Mouse (Mus musculus): ENCODE measurements at regions not wholly inside any gene's neighbourhood (a gene's known extent, or its start where the extent isn't known, plus 50 kb on each side); places are given as distances from the start of the nearest gene placed in this dataset.
"Not testable (repeated sequence)": the region's sequence is repeated elsewhere in the genome, so short reads cannot be mapped to it uniquely, and the experiment has no call there.

DNA sequence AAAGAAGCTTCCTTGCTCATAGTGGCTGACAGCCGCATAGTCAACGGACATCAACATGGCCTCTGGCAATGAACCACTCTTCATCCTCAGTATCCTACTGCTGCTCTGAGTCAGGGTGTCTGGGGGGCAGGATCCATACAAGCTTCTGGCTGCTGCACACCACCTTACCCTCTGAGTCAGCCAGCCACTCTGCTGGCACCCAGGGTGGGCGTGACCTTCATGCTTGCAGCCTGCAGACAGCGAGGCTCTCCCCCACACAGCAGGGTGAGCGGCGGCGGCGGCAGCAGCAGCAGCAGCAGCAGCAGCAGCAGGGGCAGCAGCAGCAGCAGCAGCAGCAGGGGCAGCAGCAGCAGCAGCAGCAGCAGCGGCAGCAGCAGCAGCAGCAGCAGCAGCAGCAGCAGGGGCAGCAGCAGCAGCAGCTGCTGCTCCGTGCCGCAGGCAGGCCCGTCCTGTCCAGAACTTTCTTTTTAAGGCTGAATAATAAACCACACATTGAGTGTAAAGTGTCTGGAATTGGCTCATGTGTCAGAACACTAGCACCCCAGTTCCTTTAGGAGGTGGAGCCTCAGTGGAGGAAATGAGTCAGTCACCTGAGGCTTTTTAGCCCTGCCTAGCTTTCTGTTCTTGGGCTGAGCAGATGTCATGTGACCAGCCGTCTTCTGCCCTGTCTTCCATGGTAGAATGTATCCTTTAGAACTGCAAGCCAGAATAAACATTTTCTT, 186.3 kb downstream of the 1810013L24Rik start:
- no peak for DNase-seq

DNA sequence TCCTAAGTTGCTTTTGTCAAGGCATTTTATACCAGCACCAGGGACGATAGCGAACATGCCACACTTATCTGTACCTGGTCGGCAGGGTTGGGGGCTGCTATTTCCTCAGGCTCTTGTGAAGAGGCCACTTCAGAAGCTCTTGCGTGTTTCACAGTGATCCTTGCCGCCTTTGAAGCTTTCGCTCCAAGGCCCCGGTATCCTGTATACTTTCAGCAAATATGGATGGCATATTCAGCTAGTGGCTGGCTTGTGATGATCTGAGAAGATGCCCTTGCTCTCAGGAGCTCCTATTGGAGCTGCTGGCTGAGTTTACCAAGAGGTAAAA, 186.8 kb downstream of the 1810013L24Rik start:
- DNase-seq, result no peak

GRCm38 (mm10) chr16:9030717-9031116, 200.8 kb downstream of the 1810013L24Rik start:
- DNase-seq, result no peak

- DNase-seq, result no peak
Measured at GRCm38 (mm10) chr16:9043271-9043670, 213.4 kb downstream of the 1810013L24Rik start.

DNA sequence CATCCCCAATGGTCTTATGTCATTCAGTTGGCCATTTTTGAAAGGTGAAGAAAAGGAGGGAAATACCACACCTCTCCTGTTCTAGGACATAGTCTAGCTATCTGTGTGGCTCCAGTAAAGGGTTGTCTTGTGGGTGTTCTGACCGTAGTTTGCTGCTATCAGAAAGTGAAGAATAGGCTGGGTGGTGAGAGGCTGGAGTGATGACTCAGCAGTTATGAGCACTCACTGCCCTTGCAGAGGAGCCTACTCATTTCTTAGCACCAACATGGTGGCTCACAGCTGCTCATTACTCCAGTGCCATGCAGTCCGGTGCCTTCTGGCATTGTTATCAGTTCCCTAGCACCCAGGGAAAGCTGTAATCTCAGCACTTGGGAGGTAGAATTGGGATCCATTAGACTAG, 217.0 kb downstream of the 1810013L24Rik start:
- DNase-seq, result no peak

- no peak for DNase-seq
Measured at GRCm38 (mm10) chr16:9054415-9054814, 224.5 kb downstream of the 1810013L24Rik start.

DNA sequence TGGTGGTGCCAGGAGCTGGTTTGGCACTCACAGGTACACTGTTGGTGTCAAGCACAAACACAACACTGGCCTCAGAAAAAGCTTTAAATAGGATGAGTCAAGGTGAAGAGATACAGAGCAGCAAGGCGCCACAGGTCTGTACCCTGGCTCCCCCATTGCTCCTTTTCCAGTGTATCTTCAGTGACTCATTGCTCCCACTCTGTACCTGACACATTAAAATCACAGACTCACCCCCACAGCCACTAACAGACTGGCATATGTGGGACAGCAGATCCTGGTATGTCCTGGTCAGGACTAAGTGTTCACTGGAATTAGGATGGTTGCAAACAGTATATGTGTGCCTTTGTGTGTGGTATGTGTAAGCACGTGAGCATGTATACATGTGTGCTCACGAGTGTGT, 226.5 kb downstream of the 1810013L24Rik start:
- DNase-seq, result no peak

GRCm38 (mm10) chr16:9071526-9071925, 241.6 kb downstream of the 1810013L24Rik start:
- no peak for DNase-seq

- DNase-seq, result not testable (repeated sequence)
Measured at GRCm38 (mm10) chr16:9071956-9072355, 242.1 kb downstream of the 1810013L24Rik start.

DNA sequence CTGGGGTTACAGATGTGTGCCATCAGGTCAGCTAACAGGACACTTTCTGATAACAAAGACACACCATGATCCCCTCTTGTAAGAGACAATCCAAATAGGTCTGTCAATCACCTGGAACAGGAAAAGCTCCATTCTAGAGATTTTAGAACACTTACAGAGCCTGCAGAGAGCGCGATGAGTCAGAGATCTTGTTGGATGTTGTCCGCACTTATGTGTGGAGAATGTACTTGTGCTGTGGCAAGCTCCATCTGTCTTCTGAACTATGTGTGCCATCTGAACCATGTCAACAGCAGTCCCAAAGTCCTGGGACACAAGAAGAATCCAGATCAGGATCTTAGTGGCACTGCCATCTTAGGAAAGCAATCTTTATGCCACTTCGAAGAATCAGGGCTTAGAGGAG, 244.4 kb downstream of the 1810013L24Rik start:
- no peak for DNase-seq

DNA sequence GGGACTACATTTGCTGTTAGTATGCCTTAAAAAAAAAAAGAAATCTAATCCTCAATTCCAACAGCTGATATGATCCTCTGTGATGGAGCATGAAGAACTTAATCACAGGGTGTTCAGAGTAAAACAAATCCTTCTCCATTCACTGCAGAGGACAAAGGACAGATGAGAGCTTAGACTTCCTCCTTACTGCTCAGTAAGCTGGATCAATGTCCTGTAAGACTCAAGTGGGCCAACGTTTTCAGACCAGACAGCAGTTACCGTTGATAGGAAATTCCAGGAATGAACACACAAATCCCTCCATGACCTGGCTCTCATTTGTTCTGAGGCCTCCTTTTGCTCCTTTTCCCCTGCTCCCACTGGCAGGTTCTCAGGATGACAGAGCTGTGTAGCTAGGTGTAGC, 247.6 kb downstream of the 1810013L24Rik start:
- DNase-seq, result no peak

DNA sequence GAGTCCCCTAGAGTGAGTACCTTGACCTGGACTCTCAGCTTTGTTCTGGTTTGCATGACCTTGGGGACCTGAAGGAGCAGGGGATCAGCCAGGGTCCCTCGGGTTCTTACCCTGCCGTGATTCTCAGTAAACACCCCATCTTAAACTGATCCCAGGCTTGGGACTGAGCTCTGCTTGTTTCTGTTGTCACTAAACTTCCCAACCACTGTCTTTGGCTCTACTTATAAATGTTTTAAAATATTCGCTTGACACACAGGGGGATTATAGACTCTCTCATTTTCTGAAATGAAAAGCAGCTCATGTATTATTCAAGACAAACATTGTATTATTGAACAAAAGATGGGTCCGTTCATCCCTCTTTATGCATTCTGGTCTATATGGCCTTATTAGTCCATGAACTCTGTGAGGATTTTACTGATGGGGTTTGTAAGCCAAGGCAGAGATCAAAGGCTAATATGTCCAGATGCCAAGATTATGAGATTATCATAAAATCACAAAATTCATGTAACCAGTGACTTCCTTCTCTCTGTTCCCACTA, 248.6 kb downstream of the 1810013L24Rik start:
- no peak for DNase-seq

DNA sequence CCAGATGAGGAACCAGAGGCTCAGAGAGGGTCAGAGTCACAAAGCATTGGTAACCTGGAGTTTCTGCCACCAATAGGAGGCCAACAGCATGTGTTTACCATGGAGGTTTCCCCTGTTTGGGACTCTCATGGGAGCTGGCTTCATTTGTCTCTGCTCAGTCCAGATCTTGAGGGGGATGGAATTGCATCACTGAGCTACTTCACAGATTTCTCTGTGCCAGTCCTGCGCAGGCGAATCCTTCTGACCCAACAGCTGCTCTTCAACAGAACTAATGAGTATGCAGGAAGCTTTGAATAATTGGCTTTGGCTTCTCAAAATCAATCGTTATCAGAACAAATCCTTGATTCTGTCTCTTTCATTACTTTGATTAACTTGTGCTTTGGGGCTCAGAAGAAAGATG, 253.1 kb downstream of the 1810013L24Rik start:
- DNase-seq, result no peak

GRCm38 (mm10) chr16:9083740-9084139, 253.8 kb downstream of the 1810013L24Rik start:
- no peak for DNase-seq

DNA sequence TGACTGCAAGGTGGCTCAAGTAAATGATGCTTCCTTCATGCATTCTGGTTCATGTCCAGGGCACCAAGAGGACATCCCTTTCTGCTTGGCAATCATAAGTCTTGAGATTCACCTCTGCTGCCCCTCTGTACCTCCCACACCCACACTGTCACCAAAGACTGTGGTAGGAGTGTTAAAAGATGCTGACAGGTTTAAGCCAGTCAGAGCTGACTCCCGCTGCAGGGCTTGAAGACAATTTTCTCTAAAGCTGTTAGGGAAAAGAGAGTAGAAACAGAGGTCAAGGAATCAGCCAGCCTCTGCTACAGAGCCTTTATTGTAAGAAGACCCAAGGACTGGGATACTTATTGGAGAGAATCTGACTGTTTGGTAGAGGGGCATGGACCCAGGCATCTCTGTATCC, 254.7 kb downstream of the 1810013L24Rik start:
- DNase-seq, result no peak

DNA sequence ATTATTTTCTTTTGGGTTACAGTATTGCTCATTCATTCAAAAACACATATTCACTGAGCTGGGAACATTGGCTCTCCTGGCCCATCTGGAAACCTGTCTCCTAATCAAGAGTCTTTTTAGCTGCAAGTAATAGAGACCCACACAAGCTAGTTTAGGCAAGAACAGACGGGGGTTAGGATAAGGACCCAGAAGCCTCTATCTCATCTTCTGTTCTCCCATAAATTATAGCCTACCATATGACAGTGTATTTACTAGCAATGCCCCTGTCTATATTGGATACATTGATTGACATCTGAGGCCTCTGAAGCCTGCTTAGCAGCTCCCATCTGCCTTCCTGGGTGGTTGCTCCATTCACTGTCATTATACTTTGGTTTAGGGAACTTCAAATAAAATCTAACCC, 255.2 kb downstream of the 1810013L24Rik start:
- no peak for DNase-seq

DNA sequence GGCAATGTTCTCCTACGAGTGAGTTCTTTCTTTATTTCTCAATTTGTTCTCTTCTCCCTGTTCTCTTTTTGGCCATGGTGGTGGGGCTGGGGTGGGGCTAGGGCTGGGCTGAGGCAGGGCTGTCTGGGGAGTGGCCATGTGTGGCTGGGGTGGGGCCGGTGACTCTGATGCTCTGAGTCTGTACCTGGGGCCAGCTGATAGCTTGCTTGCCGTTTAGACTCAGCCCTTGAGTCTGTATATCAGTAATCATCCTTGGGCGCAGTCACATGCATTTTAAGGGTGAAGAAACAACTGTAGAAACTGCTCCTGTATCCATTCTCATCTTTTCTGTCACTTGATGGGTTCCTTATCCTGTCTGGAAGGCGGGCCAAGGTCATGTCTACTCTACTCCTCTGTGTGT, 256.1 kb downstream of the 1810013L24Rik start:
- DNase-seq, result no peak

- no peak for DNase-seq
Measured at GRCm38 (mm10) chr16:9091790-9092189, 261.9 kb downstream of the 1810013L24Rik start.

DNA sequence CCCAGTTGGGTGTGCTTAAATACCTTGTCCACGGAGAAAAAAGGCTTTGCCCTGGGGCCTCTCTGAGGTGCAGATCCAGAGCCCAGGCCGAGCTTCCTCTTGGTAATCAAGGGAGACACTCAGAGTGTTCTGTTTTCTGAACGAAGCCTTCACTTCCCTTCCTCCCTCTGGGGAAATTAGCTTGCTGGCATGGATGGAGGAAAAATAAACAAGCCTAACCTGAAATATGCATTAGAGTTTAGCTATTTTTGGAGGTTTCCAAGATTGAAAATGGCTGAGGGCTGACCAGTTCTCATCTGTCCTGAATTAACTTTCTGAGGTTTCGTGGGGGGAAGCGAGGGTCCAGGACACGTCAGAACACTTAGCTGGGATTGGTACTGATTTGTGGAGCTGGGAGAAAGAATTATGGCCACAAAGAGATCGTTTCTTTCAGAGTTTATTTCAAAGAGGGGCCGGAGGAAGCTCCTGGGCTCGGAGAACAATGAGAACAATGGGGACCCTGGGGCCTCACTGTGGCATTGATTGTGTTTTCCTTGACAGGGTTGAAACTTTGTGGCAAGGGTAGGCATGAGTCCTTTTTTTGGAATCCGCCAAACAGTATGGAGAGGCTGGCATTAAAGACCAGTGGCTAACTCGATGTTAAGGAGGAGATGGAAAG, 262.4 kb downstream of the 1810013L24Rik start:
- no peak for DNase-seq

GRCm38 (mm10) chr16:9093593-9093992, 263.7 kb downstream of the 1810013L24Rik start:
- no peak for DNase-seq

DNA sequence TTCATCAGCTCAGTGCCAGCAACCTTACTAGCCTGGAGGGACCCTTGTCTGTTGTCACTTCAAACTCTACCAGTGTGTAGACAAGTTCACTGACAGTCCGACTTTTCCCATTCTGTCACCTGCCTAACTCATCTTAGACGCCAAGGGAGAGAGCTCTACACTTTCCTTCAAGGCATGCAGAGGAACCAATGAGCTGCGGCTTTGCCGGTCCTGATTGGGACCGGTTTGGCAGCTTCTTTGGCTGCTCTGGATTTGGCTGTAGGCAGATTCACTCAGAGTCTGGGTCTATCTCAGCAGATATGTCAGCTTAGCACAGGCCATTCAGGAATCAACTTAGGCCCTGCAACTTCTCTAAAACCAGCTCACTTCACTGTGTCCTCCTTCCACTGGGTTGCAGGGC, 264.3 kb downstream of the 1810013L24Rik start:
- no peak for DNase-seq

DNA sequence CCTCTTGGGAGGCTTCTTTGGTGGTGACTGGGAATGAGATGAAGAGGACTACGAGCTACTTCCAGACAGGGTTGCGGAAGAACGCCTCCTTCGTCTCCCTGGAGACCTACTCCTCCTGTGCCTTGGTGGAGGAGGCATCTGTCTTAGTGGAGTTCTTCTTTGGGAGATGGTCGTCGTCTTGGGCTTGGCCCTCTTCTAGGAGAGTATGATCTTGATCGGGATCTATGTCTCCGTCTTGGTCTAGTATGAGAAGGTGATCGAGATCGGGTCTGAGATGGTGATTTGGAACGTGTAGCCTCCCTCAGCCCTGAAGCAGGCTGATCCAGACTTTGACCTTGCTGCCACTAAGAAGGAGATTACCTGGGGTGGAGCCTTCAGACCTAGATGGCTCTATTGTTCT, 276.3 kb downstream of the 1810013L24Rik start:
- no peak for DNase-seq

DNA sequence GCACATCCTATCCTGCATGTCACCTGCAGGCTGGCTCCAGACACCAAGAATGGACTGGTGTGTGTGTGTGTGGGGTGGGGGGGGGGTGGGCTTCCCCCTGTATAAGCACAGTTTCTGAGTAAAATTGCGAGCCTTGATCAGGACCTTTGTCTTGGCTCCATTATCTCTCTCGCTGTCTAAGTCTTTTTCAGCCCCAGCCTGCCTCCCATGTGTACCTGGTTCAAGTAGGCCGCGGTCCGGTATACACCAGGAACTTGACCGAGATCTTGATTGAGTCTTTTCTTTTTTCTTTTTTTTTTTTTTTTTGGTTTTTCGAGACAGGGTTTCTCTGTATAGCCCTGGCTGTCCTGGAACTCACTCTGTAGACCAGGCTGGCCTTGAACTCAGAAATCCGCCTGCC, 276.8 kb downstream of the 1810013L24Rik start:
- not testable (repeated sequence) for DNase-seq

- DNase-seq, result no peak
Measured at GRCm38 (mm10) chr16:9113801-9114200, 283.9 kb downstream of the 1810013L24Rik start.

DNA sequence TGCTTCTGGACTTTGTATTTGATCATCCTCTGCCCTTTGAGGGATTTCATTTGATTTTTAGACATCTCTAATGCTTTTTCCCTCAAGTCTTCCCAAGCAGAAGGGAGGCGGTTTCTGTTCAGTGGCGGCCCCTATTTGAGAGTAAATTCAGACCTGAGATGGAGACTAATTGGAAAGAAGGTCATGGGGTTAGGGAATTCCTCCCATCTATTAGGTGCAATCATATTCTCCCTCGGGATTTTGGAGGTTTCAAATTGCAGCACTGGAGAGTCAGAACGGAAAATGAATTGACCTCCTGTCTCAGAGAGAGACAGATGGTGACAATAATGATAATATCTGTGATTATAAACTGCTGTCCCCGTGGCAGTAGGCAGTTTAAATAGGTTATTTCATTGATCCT, 285.6 kb downstream of the 1810013L24Rik start:
- DNase-seq, result no peak

Measured in cerebellum, postnatal 10 days (tissue).